ENCODE assay signal across 19 mouse cellular contexts in the genomic region with DNA sequence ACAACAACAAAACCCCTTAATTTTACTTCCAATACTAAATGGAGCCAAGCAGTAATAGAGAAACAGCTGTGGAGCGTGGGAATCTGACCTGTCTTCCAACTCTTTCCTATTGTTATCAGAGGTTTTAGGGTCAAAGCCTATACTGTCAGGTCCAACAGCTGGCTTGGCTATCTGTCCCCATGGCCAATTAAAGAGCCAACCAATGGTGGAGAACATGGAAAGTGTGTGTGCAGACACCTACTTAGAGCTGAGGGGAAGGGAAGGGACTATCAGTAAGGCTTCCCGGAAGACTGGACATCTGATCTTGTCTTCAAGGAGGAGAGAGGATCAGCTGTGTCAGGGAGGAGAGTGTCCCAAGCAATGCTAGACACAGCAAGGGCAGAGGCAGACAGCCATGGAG. TPM values are rescaled to one million over a fixed set of nuclear protein-coding genes. Genes with fewer than 3 reads are reported as not detected.
A peak's percentile ranks its signal among the peaks of the same experiment; 100 is the strongest.
DNase-seq lines count a peak whose midpoint lies in the region.
"Had no signal": no experiment of that assay in that cellular context is flagged by ENCODE, and none has a peak within 500 bp of the region (broad histone marks: within the 10 kb centered on the region; RNA-seq: fewer than 3 reads in every experiment).

No protein-coding gene starts in this region.

- peak; percentile 91 for DNase-seq in heart, adult 11 months
- no peak for DNase-seq in heart, adult 8-10 months (ENCODE audit: low spot score)
- DNase-seq: adrenal gland, adult 2 months; adrenal gland, adult 8-10 months; adrenal gland, postnatal 10 days; adrenal gland, postnatal 14 days; adrenal gland, postnatal 25 days; adrenal gland, postnatal 36 days; B cell, adult 2 months; cerebellum, adult 11 months; cerebellum, adult 11-12 months; cerebellum, adult 18-20 months; cerebellum, adult 2 months had no signal

RNA-seq across cellular contexts. Expression of gene Sbpl, which starts 6.0 kb away (rescaled TPM):
- not detected for total RNA-seq in heart, adult 8-10 months (2022)
- total RNA-seq: adrenal gland, adult 18-20 months; adrenal gland, adult 2 months; adrenal gland, adult 8-10 months; adrenal gland, postnatal 10 days; adrenal gland, postnatal 14 days; adrenal gland, postnatal 25 days; adrenal gland, postnatal 36 days; adrenal gland, postnatal 4 days; CH12.LX; ES-E14; G1E; MEL had no signal

RNA-seq across cellular contexts. Expression of gene Sbp, which starts 7.6 kb away (rescaled TPM):
- total RNA-seq in heart, adult 8-10 months (2022) = not detected
- total RNA-seq: adrenal gland, adult 18-20 months; adrenal gland, adult 2 months; adrenal gland, adult 8-10 months; adrenal gland, postnatal 10 days; adrenal gland, postnatal 14 days; adrenal gland, postnatal 25 days; adrenal gland, postnatal 36 days; adrenal gland, postnatal 4 days; CH12.LX; ES-E14; G1E; MEL had no signal

RNA-seq across cellular contexts. Expression of gene Prss30, which starts 31.3 kb away (rescaled TPM):
- total RNA-seq in heart, adult 8-10 months (2022) = not detected
- total RNA-seq: adrenal gland, postnatal 4 days; ES-E14; G1E; MEL had no signal

RNA-seq across cellular contexts. Expression of gene Dcpp3, which starts 31.8 kb away (rescaled TPM):
- not detected for total RNA-seq in heart, adult 8-10 months (2022)
- total RNA-seq: adrenal gland, adult 18-20 months; adrenal gland, adult 2 months; adrenal gland, adult 8-10 months; adrenal gland, postnatal 10 days; adrenal gland, postnatal 14 days; adrenal gland, postnatal 25 days; adrenal gland, postnatal 36 days; adrenal gland, postnatal 4 days; CH12.LX; ES-E14; G1E; MEL had no signal

RNA-seq across cellular contexts. Expression of gene Prss22, which starts 48.8 kb away (rescaled TPM):
- not detected for total RNA-seq in heart, adult 8-10 months (2022)
- total RNA-seq: adrenal gland, adult 18-20 months; adrenal gland, adult 2 months; adrenal gland, adult 8-10 months; adrenal gland, postnatal 10 days; adrenal gland, postnatal 14 days; adrenal gland, postnatal 25 days; adrenal gland, postnatal 36 days; adrenal gland, postnatal 4 days; CH12.LX; G1E; MEL had no signal
